Mouse (Mus musculus): ENCODE measurements around the gene Mroh3.

- TF ChIP-seq CTCF (IDR thresholded peaks at IDR 0.05; ENCODE audit: control insufficient read depth, insufficient read depth, low read length) (no peak), POLR2A (IDR thresholded peaks at IDR 0.05; ENCODE audit: borderline replicate concordance, control insufficient read depth, low read depth, low read length) (no peak)
Observed at GRCm38 (mm10) chr1:136161333-136161921, 51.2 kb downstream of the Mroh3 start.

Data from bone marrow, adult 2 months (tissue).